Mouse (Mus musculus): ENCODE results near the gene Cfap45. TPM values are rescaled to one million over a fixed set of nuclear protein-coding genes. Genes with fewer than 3 reads are reported as not detected.

The Cfap45 gene
- polyA plus RNA-seq, 1 experiment: not detected

DNA sequence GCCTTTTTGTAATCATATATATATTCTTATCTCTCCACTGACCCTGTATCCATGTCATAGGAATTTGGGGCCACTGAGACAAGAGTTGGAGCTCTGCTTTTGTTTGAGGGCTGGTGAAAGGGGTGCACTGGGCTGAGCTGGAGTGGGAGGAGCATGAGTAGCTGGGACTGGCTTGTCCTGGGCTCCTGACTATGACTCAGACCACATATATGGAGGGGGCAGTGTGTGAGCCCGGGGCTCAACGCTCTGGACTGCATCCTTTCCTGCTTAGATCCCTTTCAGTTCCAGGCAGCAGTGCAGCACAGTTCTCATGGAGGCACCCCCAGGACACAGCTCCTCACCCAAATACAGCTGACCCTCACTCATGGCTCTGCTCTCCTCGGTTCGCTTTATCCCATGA lies 25.5 kb downstream of the Cfap45 start:
- no peaks in the 10 kb centered on the region for H3K36me3 ChIP-seq (ENCODE audit: control insufficient read depth, insufficient read depth)
- no peaks in the 10 kb centered on the region for H3K79me3 ChIP-seq (ENCODE audit: low read depth)
- H3K27me3 ChIP-seq (ENCODE audit: control insufficient read depth, insufficient read depth, insufficient read length): peaks cover 8% of the 10 kb centered on the region
- no peak overlapping the region for H3K4me3 ChIP-seq (ENCODE audit: insufficient read depth, poor library complexity, severe bottlenecking)
- TF ChIP-seq MYOG (IDR thresholded peaks at IDR 0.05; ENCODE audit: control insufficient read depth, extremely low read depth, insufficient read length) (no peak), MAX (IDR thresholded peaks at IDR 0.05) (no peak), USF1 (IDR thresholded peaks at IDR 0.05; ENCODE audit: low read depth) (no peak), FOSL1 (IDR thresholded peaks at IDR 0.05; ENCODE audit: insufficient read depth, low read length, poor library complexity, severe bottlenecking) (no peak), MYOD1 (IDR thresholded peaks at IDR 0.05; ENCODE audit: control insufficient read depth, insufficient read length, low read depth) (no peak), CEBPB (IDR thresholded peaks at IDR 0.05; ENCODE audit: low read depth) (no peak), CTCF (IDR thresholded peaks at IDR 0.05; ENCODE audit: control insufficient read depth, insufficient read depth, insufficient read length) (no peak)
- no peak overlapping the region for H3ac ChIP-seq (ENCODE audit: control insufficient read depth, insufficient read length, low read depth)
- no peaks in the 10 kb centered on the region for H3K79me2 ChIP-seq (ENCODE audit: control insufficient read depth, insufficient read depth)

DNA sequence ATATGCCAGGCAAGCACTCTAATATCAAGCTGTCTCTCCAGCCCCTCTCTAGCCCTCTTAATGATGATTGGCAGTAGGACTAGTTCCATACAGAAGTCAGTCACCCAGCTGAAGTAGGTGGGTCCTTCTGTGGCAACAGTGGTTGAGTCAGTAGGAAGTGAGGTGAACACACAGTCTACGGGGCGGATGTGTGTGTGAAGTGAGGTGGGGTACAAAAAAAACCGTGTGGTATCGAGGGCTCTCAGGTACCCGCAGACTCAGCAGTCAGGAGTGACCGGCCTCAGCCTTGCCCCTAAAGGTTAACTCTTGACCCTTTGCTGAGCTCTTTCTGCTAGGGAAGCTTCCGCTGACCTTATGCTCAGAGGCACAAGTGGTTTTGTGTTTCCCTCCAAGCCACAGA lies 27.9 kb downstream of the Cfap45 start:
- Histone ChIP-seq H3K36me3 (ENCODE audit: control insufficient read depth, insufficient read depth) (no peaks in the 10 kb centered on the region), H3ac (ENCODE audit: control insufficient read depth, insufficient read length, low read depth) (no peak overlapping the region), H3K79me3 (ENCODE audit: low read depth) (no peaks in the 10 kb centered on the region), H3K4me3 (ENCODE audit: insufficient read depth, poor library complexity, severe bottlenecking) (no peak overlapping the region), H3K79me2 (ENCODE audit: control insufficient read depth, insufficient read depth) (no peaks in the 10 kb centered on the region), H3K27me3 (ENCODE audit: control insufficient read depth, insufficient read depth, insufficient read length) (peaks cover 7% of the 10 kb centered on the region)
- TF ChIP-seq MYOG (IDR thresholded peaks at IDR 0.05; ENCODE audit: control insufficient read depth, extremely low read depth, insufficient read length): no peak
- TF ChIP-seq MYOD1 (IDR thresholded peaks at IDR 0.05; ENCODE audit: control insufficient read depth, insufficient read length, low read depth): no peak
- no peak for TF ChIP-seq USF1 (IDR thresholded peaks at IDR 0.05; ENCODE audit: low read depth)
- TF ChIP-seq CEBPB (IDR thresholded peaks at IDR 0.05; ENCODE audit: low read depth): no peak
- no peak for TF ChIP-seq FOSL1 (IDR thresholded peaks at IDR 0.05; ENCODE audit: insufficient read depth, low read length, poor library complexity, severe bottlenecking)
- TF ChIP-seq MAX (IDR thresholded peaks at IDR 0.05): no peak
- no peak for TF ChIP-seq CTCF (IDR thresholded peaks at IDR 0.05; ENCODE audit: control insufficient read depth, insufficient read depth, insufficient read length)

DNA sequence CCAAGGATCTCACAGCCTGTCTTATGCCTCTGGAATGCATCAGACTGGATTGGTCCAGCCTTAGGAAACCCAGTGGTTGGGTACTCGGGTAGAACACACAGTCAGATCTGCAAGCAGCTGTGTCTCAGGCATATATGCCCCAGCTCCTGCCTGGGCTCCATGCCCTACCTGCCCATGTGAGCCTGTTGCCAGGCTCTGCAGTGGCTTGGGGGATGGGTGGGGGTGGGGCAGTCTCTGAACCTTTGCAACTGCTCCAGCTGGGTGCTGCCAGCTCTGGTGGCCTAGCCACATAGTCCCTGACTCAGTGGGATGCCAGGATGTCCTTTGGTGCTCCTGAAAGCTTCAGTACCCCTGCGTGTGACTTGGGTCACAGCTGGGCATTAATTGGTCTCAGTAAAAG lies 28.7 kb downstream of the Cfap45 start:
- Histone ChIP-seq H3K36me3 (ENCODE audit: control insufficient read depth, insufficient read depth) (no peaks in the 10 kb centered on the region), H3K4me3 (ENCODE audit: insufficient read depth, poor library complexity, severe bottlenecking) (no peak overlapping the region), H3K79me3 (ENCODE audit: low read depth) (no peaks in the 10 kb centered on the region), H3K27me3 (ENCODE audit: control insufficient read depth, insufficient read depth, insufficient read length) (peaks cover 4% of the 10 kb centered on the region), H3K79me2 (ENCODE audit: control insufficient read depth, insufficient read depth) (no peaks in the 10 kb centered on the region), H3ac (ENCODE audit: control insufficient read depth, insufficient read length, low read depth) (no peak overlapping the region)
- TF ChIP-seq MYOG (IDR thresholded peaks at IDR 0.05; ENCODE audit: control insufficient read depth, extremely low read depth, insufficient read length) (no peak), MAX (IDR thresholded peaks at IDR 0.05) (no peak), FOSL1 (IDR thresholded peaks at IDR 0.05; ENCODE audit: insufficient read depth, low read length, poor library complexity, severe bottlenecking) (no peak), CTCF (IDR thresholded peaks at IDR 0.05; ENCODE audit: control insufficient read depth, insufficient read depth, insufficient read length) (no peak), USF1 (IDR thresholded peaks at IDR 0.05; ENCODE audit: low read depth) (no peak), CEBPB (IDR thresholded peaks at IDR 0.05; ENCODE audit: low read depth) (no peak), MYOD1 (IDR thresholded peaks at IDR 0.05; ENCODE audit: control insufficient read depth, insufficient read length, low read depth) (no peak)

DNA sequence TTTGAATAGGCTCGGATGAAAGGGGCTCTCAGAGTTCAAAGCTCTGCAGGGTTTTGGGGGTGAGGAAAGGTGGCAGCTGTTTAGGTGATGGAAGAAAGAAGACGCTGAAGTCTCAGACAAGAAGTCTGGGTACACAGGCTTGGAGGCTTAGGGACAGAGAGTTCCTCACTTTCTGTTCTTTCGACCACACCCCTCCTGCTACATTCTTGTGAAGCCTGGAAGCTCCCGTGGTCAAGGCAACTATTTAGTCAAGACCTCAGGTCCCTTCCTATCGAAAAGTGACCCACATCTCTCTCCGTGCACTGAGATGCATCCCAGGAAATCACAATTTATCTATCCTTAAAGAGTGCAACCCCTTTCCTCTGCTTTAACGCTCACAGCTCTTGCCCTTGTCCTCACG lies 29.1 kb downstream of the Cfap45 start:
- H3K27me3 ChIP-seq (ENCODE audit: control insufficient read depth, insufficient read depth, insufficient read length): peaks cover 4% of the 10 kb centered on the region
- H3K4me3 ChIP-seq (ENCODE audit: insufficient read depth, poor library complexity, severe bottlenecking): no peak overlapping the region
- no peaks in the 10 kb centered on the region for H3K36me3 ChIP-seq (ENCODE audit: control insufficient read depth, insufficient read depth)
- no peak overlapping the region for H3ac ChIP-seq (ENCODE audit: control insufficient read depth, insufficient read length, low read depth)
- H3K79me3 ChIP-seq (ENCODE audit: low read depth): no peaks in the 10 kb centered on the region
- TF ChIP-seq USF1 (IDR thresholded peaks at IDR 0.05; ENCODE audit: low read depth): no peak
- H3K79me2 ChIP-seq (ENCODE audit: control insufficient read depth, insufficient read depth): no peaks in the 10 kb centered on the region

DNA sequence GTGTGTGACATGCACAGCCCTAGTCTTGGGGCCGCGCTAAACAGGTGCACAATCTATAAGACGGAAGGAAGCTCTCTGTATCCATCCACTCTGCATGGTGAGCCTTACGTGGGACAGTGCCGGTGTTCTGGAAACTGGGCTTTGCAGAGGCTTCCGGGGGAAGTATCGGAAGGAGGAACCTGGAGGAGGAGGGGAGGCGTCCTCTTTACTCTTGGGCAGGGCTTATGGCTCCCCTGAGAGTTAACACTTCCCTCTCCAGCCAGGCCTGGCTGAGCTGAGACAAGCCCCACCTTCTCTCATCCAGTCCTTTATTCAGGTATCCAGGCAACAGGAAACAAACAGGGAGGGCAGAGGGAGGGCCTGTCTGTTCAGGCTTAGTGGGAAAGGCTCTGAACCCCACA lies 29.9 kb downstream of the Cfap45 start:
- TF ChIP-seq MYOG (IDR thresholded peaks at IDR 0.05; ENCODE audit: control insufficient read depth, extremely low read depth, insufficient read length) (no peak), CTCF (IDR thresholded peaks at IDR 0.05; ENCODE audit: control insufficient read depth, insufficient read depth, insufficient read length) (no peak), FOSL1 (IDR thresholded peaks at IDR 0.05; ENCODE audit: insufficient read depth, low read length, poor library complexity, severe bottlenecking) (no peak)
- no peaks in the 10 kb centered on the region for H3K36me3 ChIP-seq (ENCODE audit: control insufficient read depth, insufficient read depth)
- no peaks in the 10 kb centered on the region for H3K79me3 ChIP-seq (ENCODE audit: low read depth)
- H3K27me3 ChIP-seq (ENCODE audit: control insufficient read depth, insufficient read depth, insufficient read length): peaks cover 4% of the 10 kb centered on the region
- no peak overlapping the region for H3ac ChIP-seq (ENCODE audit: control insufficient read depth, insufficient read length, low read depth)
- no peak overlapping the region for H3K4me3 ChIP-seq (ENCODE audit: insufficient read depth, poor library complexity, severe bottlenecking)
- no peaks in the 10 kb centered on the region for H3K79me2 ChIP-seq (ENCODE audit: control insufficient read depth, insufficient read depth)

DNA sequence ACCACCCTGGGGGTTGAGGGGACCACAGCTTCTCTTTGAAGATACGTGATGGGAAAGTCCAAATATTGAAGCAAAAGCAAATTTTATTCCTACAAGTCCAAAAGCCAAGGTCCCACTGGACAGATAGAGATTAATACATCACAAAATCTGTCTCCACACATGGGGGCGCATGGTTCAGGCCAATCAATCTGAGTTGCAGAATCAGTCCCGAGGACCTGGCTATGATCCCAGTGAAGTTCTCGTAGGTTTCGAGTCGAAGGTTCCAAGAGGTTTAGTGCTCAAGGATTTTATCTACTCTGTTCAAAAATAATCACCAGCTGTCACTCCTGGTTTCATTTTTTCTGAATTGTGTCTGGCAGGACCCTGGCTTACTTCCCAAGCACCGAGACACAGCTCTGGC lies 30.4 kb downstream of the Cfap45 start:
- TF ChIP-seq USF1 (IDR thresholded peaks at IDR 0.05; ENCODE audit: low read depth) (no peak), CEBPB (IDR thresholded peaks at IDR 0.05; ENCODE audit: low read depth) (no peak), MYOD1 (IDR thresholded peaks at IDR 0.05; ENCODE audit: control insufficient read depth, insufficient read length, low read depth) (no peak), CTCF (IDR thresholded peaks at IDR 0.05; ENCODE audit: control insufficient read depth, insufficient read depth, insufficient read length) (no peak), MAX (IDR thresholded peaks at IDR 0.05) (no peak), MYOG (IDR thresholded peaks at IDR 0.05; ENCODE audit: control insufficient read depth, extremely low read depth, insufficient read length) (no peak), FOSL1 (IDR thresholded peaks at IDR 0.05; ENCODE audit: insufficient read depth, low read length, poor library complexity, severe bottlenecking) (no peak)
- Histone ChIP-seq H3K36me3 (ENCODE audit: control insufficient read depth, insufficient read depth) (no peaks in the 10 kb centered on the region), H3ac (ENCODE audit: control insufficient read depth, insufficient read length, low read depth) (no peak overlapping the region), H3K4me3 (ENCODE audit: insufficient read depth, poor library complexity, severe bottlenecking) (no peak overlapping the region), H3K27me3 (ENCODE audit: control insufficient read depth, insufficient read depth, insufficient read length) (peaks cover 4% of the 10 kb centered on the region), H3K79me3 (ENCODE audit: low read depth) (no peaks in the 10 kb centered on the region), H3K79me2 (ENCODE audit: control insufficient read depth, insufficient read depth) (no peaks in the 10 kb centered on the region)

Measured in C2C12 (cell line).